Comparison of ENCODE assay signal across 19 mouse cellular contexts in the genomic region with DNA sequence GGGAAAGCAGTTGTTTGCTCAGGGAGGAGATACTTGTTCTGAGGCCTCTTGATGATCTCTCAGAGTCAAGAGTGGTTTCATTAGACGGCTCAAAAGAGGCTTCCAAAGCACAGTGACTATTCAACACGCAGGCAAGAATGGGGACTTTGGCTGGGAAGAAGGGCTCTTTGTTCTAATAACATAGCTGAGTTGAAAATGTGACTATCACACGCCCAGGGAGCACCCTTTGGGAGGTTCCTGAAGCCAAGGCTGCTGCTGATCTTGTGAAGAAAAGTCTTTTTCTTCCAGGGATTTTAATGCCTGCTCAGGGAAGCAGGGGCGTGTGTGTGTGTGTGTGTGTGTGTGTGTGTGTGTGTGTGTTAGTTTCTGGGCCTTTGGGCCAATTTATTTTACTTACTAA. TPM values are rescaled to one million over a fixed set of nuclear protein-coding genes. Genes with fewer than 3 reads are reported as not detected.
"Had no signal": no experiment of that assay in that cellular context is flagged by ENCODE, and none has a peak within 500 bp of the region (broad histone marks: within the 10 kb centered on the region; RNA-seq: fewer than 3 reads in every experiment).

No protein-coding gene starts in this region.

- DNase-seq: kidney, postnatal 10 days; left cerebral cortex, postnatal 4 days; lung, adult 18-20 months; lung, postnatal 14 days; right cerebral cortex, postnatal 14 days; thymus, postnatal 36 days had no signal

- H3K4me3 ChIP-seq: limb, embryonic 13.5 days; midbrain, embryonic 12.5 days; neural tube, embryonic 13.5 days had no signal

- H3K9ac ChIP-seq: limb, embryonic 13.5 days; liver, embryonic 14.5 days; midbrain, embryonic 12.5 days; neural tube, embryonic 13.5 days had no signal

- H3K9me3 ChIP-seq: limb, embryonic 13.5 days; midbrain, embryonic 12.5 days; neural tube, embryonic 13.5 days had no signal

- H3K27ac ChIP-seq: limb, embryonic 13.5 days; liver, embryonic 14.5 days; midbrain, embryonic 12.5 days; neural tube, embryonic 13.5 days had no signal

- H3K36me3 ChIP-seq: limb, embryonic 13.5 days; midbrain, embryonic 12.5 days; neural tube, embryonic 13.5 days had no signal

- H3K4me1 ChIP-seq: limb, embryonic 13.5 days; midbrain, embryonic 12.5 days; neural tube, embryonic 13.5 days had no signal

- H3K4me2 ChIP-seq: limb, embryonic 13.5 days; midbrain, embryonic 12.5 days; neural tube, embryonic 13.5 days had no signal

- H3K27me3 ChIP-seq: limb, embryonic 13.5 days; midbrain, embryonic 12.5 days; neural tube, embryonic 13.5 days had no signal

- ATAC-seq: midbrain, embryonic 16.5 days had no signal

RNA-seq across cellular contexts. Expression of a gene that starts 8.0 kb away (rescaled TPM):
- total RNA-seq: megakaryocyte-erythroid progenitor cell, adult 5-6 weeks had no signal
- polyA plus RNA-seq: limb, embryonic 13.5 days; midbrain, embryonic 12.5 days had no signal

RNA-seq across cellular contexts. Expression of a gene that starts 33.9 kb away (rescaled TPM):
- total RNA-seq: layer of hippocampus, adult 8-10 months; layer of hippocampus, postnatal 14 days; left cerebral cortex, adult 18-20 months; left cerebral cortex, postnatal 10 days; left cerebral cortex, postnatal 4 days; liver, adult 2 months had no signal
- polyA plus RNA-seq: kidney, embryonic 14.5 days; limb, embryonic 13.5 days; liver, adult 2 months; midbrain, embryonic 12.5 days; midbrain, embryonic 16.5 days; neural tube, embryonic 13.5 days; stomach, embryonic 16.5 days had no signal
